Mouse (Mus musculus): Measurements from ENCODE around the gene Erbin.

Gene Erbin

DNA sequence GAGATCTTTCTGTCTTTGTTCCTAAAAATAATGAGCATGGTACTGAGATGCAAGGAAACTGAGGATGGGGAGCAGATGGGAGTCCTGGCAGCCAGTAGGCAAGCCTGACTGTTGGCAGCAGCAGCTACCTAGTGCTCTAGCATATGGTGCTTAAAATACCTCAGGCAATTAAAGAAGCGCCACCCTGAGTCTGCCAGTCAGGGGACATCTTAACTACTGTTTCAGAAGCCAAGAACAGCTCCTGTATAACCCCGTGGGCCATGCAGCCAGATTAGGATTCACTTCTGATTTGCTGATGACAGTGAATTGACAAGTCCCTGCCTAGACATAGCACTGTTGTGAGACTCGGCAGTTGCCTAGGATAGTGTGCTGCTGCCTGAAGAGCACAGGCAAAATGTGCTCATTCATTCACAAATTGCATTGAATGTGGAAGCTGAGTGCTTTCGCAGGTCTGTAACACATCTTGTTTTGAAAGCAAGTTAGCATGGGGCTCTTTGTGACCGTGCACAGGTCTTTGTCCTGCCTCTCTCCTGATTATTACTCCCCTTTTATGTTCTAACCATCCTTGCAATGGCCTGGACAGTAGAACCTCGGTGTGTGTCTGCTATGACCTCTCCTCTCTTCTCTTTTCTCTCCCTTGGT is 114.0 kb downstream of the Erbin start:
- no peak for DNase-seq

- no peak for DNase-seq
These were observed 116.6 kb downstream of the Erbin start for GRCm38 (mm10) chr13:103803721-103804120.

GRCm38 (mm10) chr13:103801021-103801420 is 119.3 kb downstream of the Erbin start:
- no peak for DNase-seq

DNA sequence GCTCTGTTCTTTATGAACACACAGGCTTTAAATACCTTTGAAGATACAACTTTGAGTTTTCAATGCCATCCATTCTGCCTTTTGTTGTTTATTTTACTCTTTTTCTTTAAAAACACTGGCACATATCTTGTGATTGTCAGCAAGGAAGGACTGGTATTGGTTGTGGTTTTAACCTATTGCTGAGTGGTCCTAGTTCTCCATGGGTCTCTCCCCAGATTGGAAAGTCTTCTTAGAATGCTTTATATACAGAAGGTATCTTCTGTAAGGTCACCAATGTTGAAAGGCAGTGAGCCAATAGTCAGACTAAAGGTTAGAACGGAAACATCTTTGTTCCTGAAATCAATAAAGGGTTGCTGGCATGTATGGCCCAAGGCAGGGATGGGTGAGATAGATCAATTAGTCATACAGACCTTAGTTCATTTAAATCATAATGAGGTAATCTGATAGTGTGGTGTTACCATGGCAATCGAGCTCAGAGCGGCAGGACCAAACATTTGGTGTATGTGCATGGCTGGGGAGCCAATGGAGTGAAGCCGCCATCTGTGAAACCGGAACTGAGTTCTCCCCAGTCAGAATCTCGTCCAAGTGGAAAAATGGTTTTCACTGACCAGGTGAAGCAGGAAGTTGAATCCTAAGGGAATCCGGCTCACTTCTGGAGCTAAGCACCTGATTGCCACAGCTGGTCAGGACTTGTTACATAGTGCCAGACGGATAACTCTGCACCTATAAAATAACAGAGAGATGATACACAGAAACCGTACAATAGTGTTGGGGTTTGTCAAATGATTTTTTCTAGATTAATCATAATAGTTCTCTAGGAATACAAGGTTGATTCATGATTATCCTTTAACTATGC is 125.4 kb downstream of the Erbin start:
- no peak for DNase-seq

DNA sequence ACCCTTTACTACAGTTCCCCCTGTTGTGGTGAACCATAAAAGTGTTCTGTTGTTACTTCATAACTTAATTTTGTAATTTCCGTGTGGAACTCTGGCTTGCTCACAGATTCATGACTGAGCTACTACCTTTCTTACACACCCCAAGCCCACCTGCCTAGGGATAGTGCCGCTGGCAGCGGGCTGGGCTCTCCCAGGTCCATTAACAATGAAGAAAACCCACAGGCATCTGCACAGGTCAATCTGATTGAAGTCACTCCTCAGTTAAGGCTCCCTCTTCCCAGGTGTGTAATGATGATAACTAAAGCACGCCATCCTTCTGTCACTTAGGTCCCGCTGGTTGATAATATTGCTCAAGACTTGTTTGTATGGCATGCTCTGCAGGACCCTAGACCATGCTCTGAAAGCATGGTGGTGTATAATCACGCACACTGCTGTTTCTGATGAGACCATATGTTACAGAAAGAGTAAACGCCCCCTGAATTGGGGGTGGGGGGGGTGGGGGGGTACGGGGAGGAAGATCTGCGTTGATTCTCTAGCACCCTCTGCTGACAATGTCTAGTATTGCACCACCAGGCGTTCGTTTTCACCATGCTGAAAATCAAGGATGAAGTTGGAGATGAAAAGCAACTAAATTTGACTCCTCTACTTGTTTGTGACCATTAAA is 140.3 kb downstream of the Erbin start:
- DNase-seq: peak; percentile 11 to 69

GRCm38 (mm10) chr13:103777126-103777525 is 143.2 kb downstream of the Erbin start:
- no peak for DNase-seq

DNA sequence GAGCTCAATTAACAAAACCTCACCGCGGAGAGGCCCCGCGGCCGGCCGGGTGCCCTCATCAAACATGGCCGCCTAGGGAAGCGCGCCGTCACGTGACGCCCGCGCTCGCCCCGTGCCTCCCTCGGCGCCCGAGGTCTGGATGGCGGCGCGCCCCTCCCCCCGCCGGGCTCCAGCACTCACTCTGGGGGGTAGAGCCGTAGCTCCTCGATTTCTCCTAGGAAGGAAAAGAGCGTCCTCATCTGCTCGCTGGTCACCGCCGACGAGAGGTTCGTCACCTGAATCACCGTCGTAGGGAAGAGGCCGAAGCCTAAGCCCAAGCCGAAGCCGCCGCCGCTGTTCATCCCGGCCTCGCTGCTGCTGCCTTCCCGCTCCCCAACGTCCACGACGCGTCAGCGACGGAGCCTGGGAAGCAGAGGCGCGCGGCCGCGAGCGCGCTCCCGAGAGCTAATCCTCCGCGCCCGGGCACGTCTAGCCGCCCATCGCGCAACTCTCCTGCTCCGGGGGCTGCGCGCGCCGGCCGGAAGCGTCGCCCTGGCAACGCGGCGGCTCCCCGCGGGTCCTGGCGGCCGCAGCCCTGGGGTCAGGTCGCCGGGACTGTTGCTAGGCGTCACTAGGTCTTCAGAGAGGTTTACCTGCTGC is 146.1 kb downstream of the Erbin start, which contains the start of gene Srek1:
TSS of gene Srek1 (minus strand) at position 490 of the 639 bp plus-strand sequence.
- peak; percentile 93 to 97 for DNase-seq

DNA sequence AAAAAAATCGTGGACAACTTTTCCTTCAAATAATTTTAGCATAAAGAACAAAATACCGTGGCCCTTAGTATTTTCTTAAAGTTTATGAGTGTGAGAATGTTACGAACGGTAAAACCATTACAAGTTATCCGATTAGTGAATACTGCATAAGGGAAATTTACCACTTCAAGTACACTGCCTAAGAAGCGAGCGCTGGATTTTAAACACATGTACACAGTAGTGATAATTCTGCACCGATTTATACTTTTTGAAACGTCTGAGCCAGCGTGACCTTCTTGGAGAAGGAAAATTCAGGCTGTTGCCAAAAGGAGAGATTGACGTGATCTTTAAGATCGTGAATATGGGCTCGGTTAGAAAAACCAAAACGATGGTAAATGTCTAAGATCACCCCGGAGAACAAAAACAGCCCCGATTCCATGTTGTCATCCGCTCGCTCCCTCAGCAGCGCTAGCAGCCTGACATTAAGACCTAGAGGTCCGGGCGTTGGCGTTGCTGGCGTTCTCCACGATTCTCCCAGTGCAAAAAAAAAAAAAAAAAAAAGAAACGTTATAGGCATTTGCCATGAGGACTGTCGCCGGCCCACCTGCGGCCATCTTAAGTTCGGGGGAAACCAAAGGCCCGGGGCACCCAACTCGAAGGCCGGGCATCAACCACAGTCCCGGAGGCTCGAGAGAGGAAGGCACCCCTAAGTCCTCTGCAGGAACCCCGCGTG is 146.8 kb downstream of the Erbin start:
- DNase-seq: no peak

DNA sequence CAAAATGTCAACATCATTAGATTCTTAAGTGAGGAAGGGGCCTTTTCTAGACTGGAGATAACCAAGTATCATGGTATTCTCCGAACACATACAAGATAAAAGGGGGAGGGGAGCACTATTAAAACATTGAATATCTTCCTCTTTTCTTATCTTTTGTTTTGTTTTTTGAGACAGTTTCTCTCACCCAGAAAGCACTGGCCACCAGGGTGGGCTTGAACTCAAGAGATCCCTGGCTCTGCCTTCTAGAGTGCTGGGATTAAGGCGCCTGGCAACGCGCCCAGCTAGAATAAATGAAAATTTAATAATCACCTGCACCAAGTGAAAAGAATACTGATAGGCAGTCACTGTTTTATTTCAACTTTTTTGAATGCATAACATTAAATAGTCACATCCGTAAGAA is 147.4 kb downstream of the Erbin start:
- peak in 1 of 2 experiments; percentile 20 for DNase-seq

DNA sequence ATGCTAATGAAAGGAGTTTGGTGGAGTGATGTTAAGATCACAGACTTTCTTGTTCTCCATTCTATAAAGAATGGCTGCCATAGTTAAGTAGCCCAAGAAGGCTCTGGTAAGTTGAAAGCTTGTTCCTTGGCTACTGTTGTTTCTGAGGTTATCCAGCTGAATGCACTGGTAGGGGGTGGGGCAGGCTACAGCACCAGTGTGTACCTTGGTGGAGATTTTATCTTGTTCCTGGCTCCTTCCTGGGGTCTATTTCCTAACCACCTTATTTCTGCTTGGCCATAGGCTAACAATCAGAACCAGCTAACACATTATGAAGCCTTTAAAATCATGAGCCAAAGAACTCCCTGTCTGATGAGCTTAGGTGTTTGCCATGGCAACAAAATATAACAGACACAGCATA is 149.5 kb downstream of the Erbin start:
- peak; percentile 23 to 45 for DNase-seq
